Mouse (Mus musculus) forebrain, postnatal 0 days (tissue): ENCODE measurements at regions not wholly inside any gene's neighbourhood (a gene's known extent, or its start where the extent isn't known, plus 50 kb on each side); places are given as distances from the start of the nearest gene placed in this dataset.
"Not testable (repeated sequence)": the region's sequence is repeated elsewhere in the genome, so short reads cannot be mapped to it uniquely, and the experiment has no call there.

Experiments used
- ATAC-seq: fragments of 200-750 bp; cut with Nextera tagmentation; 2 replicates; pipeline ENCODE4 v1.8.0; 2017; ENCODE audit warnings: mild to moderate bottlenecking, moderate library complexity
- DNase-seq: peaks from one replicate; pipeline ENCODE4 v3.0.0-alpha.2; 2015
- H3K27ac ChIP-seq: fragments of 300-500 bp; sonication (generic); 2 replicates; pipeline ENCODE4 v1.5.1; 2014; ENCODE audit warnings: low read depth, mild to moderate bottlenecking, antibody characterized with exemption, low read length, moderate library complexity, mixed read lengths
- H3K27me3 ChIP-seq: fragments of 300-500 bp; sonication (generic); 2 replicates; pipeline ENCODE4 v1.6.1; 2014; ENCODE audit warnings: mild to moderate bottlenecking, low read length, mixed read lengths; ENCODE audit not compliant: insufficient read depth
- H3K36me3 ChIP-seq: fragments of 300-500 bp; sonication (generic); 2 replicates; pipeline ENCODE4 v1.6.1; 2014; ENCODE audit warnings: mild to moderate bottlenecking, moderate library complexity; ENCODE audit not compliant: insufficient read depth
- H3K4me1 ChIP-seq: fragments of 300-500 bp; sonication (generic); 2 replicates; pipeline ENCODE4 v1.6.1; 2014; ENCODE audit warnings: antibody characterized with exemption; ENCODE audit not compliant: insufficient read depth
- H3K4me2 ChIP-seq: fragments of 300-500 bp; sonication (generic); 2 replicates; pipeline ENCODE4 v1.6.1; 2014; ENCODE audit warnings: low read depth, mild to moderate bottlenecking, moderate library complexity
- H3K4me3 ChIP-seq: fragments of 300-500 bp; sonication (generic); 2 replicates; pipeline ENCODE4 v1.5.1; 2014; ENCODE audit warnings: low read depth, low read length, mixed read lengths
- H3K9ac ChIP-seq: fragments of 300-500 bp; sonication (generic); 2 replicates; pipeline ENCODE4 v1.6.1; 2014; ENCODE audit warnings: mild to moderate bottlenecking
- H3K9me3 ChIP-seq: fragments of 300-500 bp; sonication (generic); 2 replicates; pipeline ENCODE4 v1.6.1; 2016; ENCODE audit warnings: low read length
- CTCF ChIP-seq: sonication (generic); IDR thresholded peaks from 2 replicates; pipeline ENCODE4 v1.5.1; 2016; ENCODE audit warnings: antibody characterized with exemption, control low read depth, low read depth
- WGBS: fragments of 180-500 bp; shearing (Covaris S2); extraction: QIAGEN DNeasy Blood & Tissue Kit; methylation state at CpG from one replicate; pipeline ENCODE4 v1.1.7; 2014; 5-methylcytosine and 5-hydroxymethylcytosine counted together

GRCm38 (mm10) chr11:12543042-12543441 is 78.3 kb upstream of the Cobl start:
- Histone ChIP-seq H3K9ac (no peak overlapping the region), H3K27ac (no peak overlapping the region), H3K4me3 (no peak overlapping the region), H3K27me3 (no peaks in the 10 kb centered on the region), H3K36me3 (no peaks in the 10 kb centered on the region), H3K4me1 (no peaks in the 10 kb centered on the region), H3K9me3 (no peaks in the 10 kb centered on the region), H3K4me2 (no peak overlapping the region)
- ATAC-seq: no peak
- WGBS: 76% methylated on average over 1 of the region's 1 CpGs
- DNase-seq: peak; percentile 21
- peak; percentile 59 for TF ChIP-seq CTCF

- Histone ChIP-seq H3K4me3 (no peak overlapping the region), H3K4me2 (no peak overlapping the region), H3K27me3 (no peaks in the 10 kb centered on the region), H3K9me3 (no peaks in the 10 kb centered on the region), H3K36me3 (no peaks in the 10 kb centered on the region), H3K27ac (no peak overlapping the region), H3K9ac (no peak overlapping the region), H3K4me1 (no peaks in the 10 kb centered on the region)
- peak; percentile 62 for DNase-seq
- peak; percentile 60 for TF ChIP-seq CTCF
- 40% methylated on average over 5 of the region's 5 CpGs for WGBS
- ATAC-seq: peak; percentile 48; the same call in 1 of the 2 replicates
Measured at GRCm38 (mm10) chr11:12540333-12540870, 75.6 kb upstream of the Cobl start.

- H3K36me3 ChIP-seq: no peaks in the 10 kb centered on the region
- no peak overlapping the region for H3K27ac ChIP-seq
- H3K27me3 ChIP-seq: no peaks in the 10 kb centered on the region
- H3K4me3 ChIP-seq: no peak overlapping the region
- WGBS: 46% methylated on average over 2 of the region's 2 CpGs
- H3K4me2 ChIP-seq: no peak overlapping the region
- DNase-seq: no peak
- no peaks in the 10 kb centered on the region for H3K4me1 ChIP-seq
- no peaks in the 10 kb centered on the region for H3K9me3 ChIP-seq
- no peak overlapping the region for H3K9ac ChIP-seq
- no peak for TF ChIP-seq CTCF
- ATAC-seq: no peak
Measured at GRCm38 (mm10) chr11:12535063-12535462, 70.3 kb upstream of the Cobl start.

GRCm38 (mm10) chr11:12532288-12532687 is 67.5 kb upstream of the Cobl start:
- Histone ChIP-seq H3K4me1 (no peaks in the 10 kb centered on the region), H3K4me2 (no peak overlapping the region), H3K36me3 (no peaks in the 10 kb centered on the region), H3K9me3 (no peaks in the 10 kb centered on the region), H3K4me3 (no peak overlapping the region), H3K9ac (no peak overlapping the region), H3K27ac (no peak overlapping the region), H3K27me3 (no peaks in the 10 kb centered on the region)
- peak; percentile 90 for TF ChIP-seq CTCF
- 6% methylated on average over 3 of the region's 3 CpGs for WGBS
- DNase-seq (peak; percentile 79), ATAC-seq (peak; percentile 100)

GRCm38 (mm10) chr11:12522063-12522462 is 57.3 kb upstream of the Cobl start:
- H3K4me3 ChIP-seq, H3K36me3 ChIP-seq, DNase-seq, H3K9ac ChIP-seq, H3K4me1 ChIP-seq, H3K9me3 ChIP-seq, H3K27ac ChIP-seq, ATAC-seq, H3K4me2 ChIP-seq, H3K27me3 ChIP-seq: not testable (repeated sequence)
- WGBS: 70% methylated on average over 2 of the region's 2 CpGs

GRCm38 (mm10) chr11:12521286-12521685 is 56.5 kb upstream of the Cobl start:
- peaks cover 7% of the 10 kb centered on the region for H3K4me1 ChIP-seq
- TF ChIP-seq CTCF: no peak
- no peak overlapping the region for H3K9ac ChIP-seq
- 21% methylated on average over 3 of the region's 3 CpGs for WGBS
- H3K36me3 ChIP-seq: no peaks in the 10 kb centered on the region
- H3K4me3 ChIP-seq: no peak overlapping the region
- DNase-seq (peak; percentile 72), ATAC-seq (peak; percentile 81)
- no peak overlapping the region for H3K27ac ChIP-seq
- no peak overlapping the region for H3K4me2 ChIP-seq
- no peaks in the 10 kb centered on the region for H3K27me3 ChIP-seq
- H3K9me3 ChIP-seq: no peaks in the 10 kb centered on the region

GRCm38 (mm10) chr11:12516374-12516773 is 51.6 kb upstream of the Cobl start:
- WGBS: 87% methylated on average over 2 of the region's 2 CpGs

More at GRCm38 (mm10) chr11:12516374-12516773, 51.6 kb upstream of the Cobl start:
- DNase-seq (no peak), ATAC-seq (no peak)
- no peak for TF ChIP-seq CTCF
- Histone ChIP-seq H3K27me3 (peaks cover 4% of the 10 kb centered on the region; the same call in 1 of the 2 replicates), H3K4me2 (no peak overlapping the region), H3K36me3 (no peaks in the 10 kb centered on the region), H3K4me3 (no peak overlapping the region), H3K4me1 (peaks cover 4% of the 10 kb centered on the region), H3K9me3 (no peaks in the 10 kb centered on the region), H3K9ac (no peak overlapping the region), H3K27ac (no peak overlapping the region)
